Mouse (Mus musculus): ENCODE measurements around the gene Kmt2e. TPM values are rescaled to one million over a fixed set of nuclear protein-coding genes. Genes with fewer than 3 reads are reported as not detected.

Gene Kmt2e
- total and polyA plus RNA-seq, 3 experiments: 7.2 to 29.7 (median 21.3) TPM

GRCm38 (mm10) chr5:23440572-23440971, 6.3 kb downstream of the Kmt2e start:
- Histone ChIP-seq H3K27ac (ENCODE audit: insufficient read depth, low read depth) (no peak overlapping the region), H3K4me2 (ENCODE audit: insufficient read depth, low read depth, poor library complexity, severe bottlenecking) (no peak overlapping the region), H3K27me3 (replicated peaks) (no peaks in the 10 kb centered on the region), H3K9me3 (replicated peaks; ENCODE audit: low read length) (no peaks in the 10 kb centered on the region), H3K36me3 (replicated peaks in 1 of 2; ENCODE audit: control insufficient read depth in 1 of 2, insufficient read depth in 1 of 2, low read length in 1 of 2) (peaks cover 0 to 6% of the 10 kb centered on the region in 2 experiments), H3K4me1 (ENCODE audit: control insufficient read depth in 1 of 2, insufficient read depth in 2 of 2) (peaks cover 7 to 45% of the 10 kb centered on the region in 2 experiments; a peak in 3 of 4 replicates), H3K9ac (ENCODE audit: insufficient read depth, low read depth) (no peak overlapping the region), H3K4me3 (replicated peaks in 1 of 3; ENCODE audit: low read depth in 2 of 3, low read length in 2 of 3, poor library complexity in 1 of 3) (no peak overlapping the region), H3K79me2 (replicated peaks; ENCODE audit: control insufficient read depth, extremely low read depth, insufficient read depth, poor library complexity, severe bottlenecking) (peaks cover 78% of the 10 kb centered on the region)
- in situ Hi-C loops (cut with MboI; ENCODE audit: low pct_ligation_motif_present, low pct_unique_long_range_greater_than_20kb, low sequenced_read_pairs): no loop called here
- no peak for TF ChIP-seq ZNF384 (IDR thresholded peaks at IDR 0.05; ENCODE audit: low read depth, low read length)
- no peak for TF ChIP-seq MYC (IDR thresholded peaks at IDR 0.05; ENCODE audit: low read depth, low read length)
- no peak for TF ChIP-seq EP300 (IDR thresholded peaks at IDR 0.05; ENCODE audit: low read length)
- no peak for TF ChIP-seq ZC3H11A (IDR thresholded peaks at IDR 0.05; ENCODE audit: low read depth, low read length)
- no peak for TF ChIP-seq POLR2AphosphoS2 (IDR thresholded peaks at IDR 0.05; ENCODE audit: low read depth, low read length)
- dilution Hi-C loops (cut with MboI; ENCODE audit: extremely low pct_ligation_motif_present, extremely low pct_unique_long_range_greater_than_20kb, low sequenced_read_pairs): no loop called here
- DNase-seq (ENCODE audit: extremely low read depth): no peak

- H3K36me3 ChIP-seq (replicated peaks in 1 of 2; ENCODE audit: control insufficient read depth in 1 of 2, insufficient read depth in 1 of 2, low read length in 1 of 2): peaks cover 0 to 11% of the 10 kb centered on the region in 2 experiments
- dilution Hi-C loops (cut with MboI; ENCODE audit: extremely low pct_ligation_motif_present, extremely low pct_unique_long_range_greater_than_20kb, low sequenced_read_pairs): no loop called here
- H3K27ac ChIP-seq (ENCODE audit: insufficient read depth, low read depth): no peak overlapping the region
- H3K4me1 ChIP-seq (ENCODE audit: control insufficient read depth in 1 of 2, insufficient read depth in 2 of 2): peaks cover 8 to 50% of the 10 kb centered on the region in 2 experiments
- no peak for DNase-seq (ENCODE audit: extremely low read depth)
- H3K27me3 ChIP-seq (replicated peaks): no peaks in the 10 kb centered on the region
- no peak overlapping the region for H3K4me3 ChIP-seq (replicated peaks in 1 of 3; ENCODE audit: low read depth in 2 of 3, low read length in 2 of 3, poor library complexity in 1 of 3)
- no peak overlapping the region for H3K9ac ChIP-seq (ENCODE audit: insufficient read depth, low read depth)
- TF ChIP-seq MAX (IDR thresholded peaks at IDR 0.05; ENCODE audit: low read length) (no peak), TBP (conservative IDR thresholded peaks at IDR 0.05; ENCODE audit: low read depth, low read length) (no peak), USF1 (IDR thresholded peaks at IDR 0.05; ENCODE audit: low read depth, low read length) (no peak), MXI1 (IDR thresholded peaks at IDR 0.05; ENCODE audit: low read depth, low read length) (no peak), BHLHE40 (IDR thresholded peaks at IDR 0.05; ENCODE audit: low read depth, low read length) (no peak), ETS1 (conservative IDR thresholded peaks at IDR 0.05; ENCODE audit: low read depth, low read length) (no peak), JUND (conservative IDR thresholded peaks at IDR 0.05; ENCODE audit: low read depth, low read length) (no peak), UBTF (IDR thresholded peaks at IDR 0.05; ENCODE audit: low read depth, low read length) (no peak), ZNF384 (IDR thresholded peaks at IDR 0.05; ENCODE audit: low read depth, low read length) (no peak), PAX5 (IDR thresholded peaks at IDR 0.05; ENCODE audit: low read length) (no peak), KAT2A (IDR thresholded peaks at IDR 0.05; ENCODE audit: insufficient replicate concordance, low read length) (no peak), CHD1 (IDR thresholded peaks at IDR 0.05; ENCODE audit: low read depth, low read length) (no peak), RCOR1 (conservative IDR thresholded peaks at IDR 0.05; ENCODE audit: low read depth, low read length) (no peak), HCFC1 (IDR thresholded peaks at IDR 0.05; ENCODE audit: low read depth, low read length) (no peak), E2F4 (IDR thresholded peaks at IDR 0.05; ENCODE audit: insufficient replicate concordance, low read depth, low read length) (no peak), JUN (IDR thresholded peaks at IDR 0.05; ENCODE audit: insufficient read depth, low read depth, low read length) (no peak)
- H3K79me2 ChIP-seq (replicated peaks; ENCODE audit: control insufficient read depth, extremely low read depth, insufficient read depth, poor library complexity, severe bottlenecking): peaks cover 78% of the 10 kb centered on the region
- H3K9me3 ChIP-seq (replicated peaks; ENCODE audit: low read length): no peaks in the 10 kb centered on the region
- in situ Hi-C loops (cut with MboI; ENCODE audit: low pct_ligation_motif_present, low pct_unique_long_range_greater_than_20kb, low sequenced_read_pairs): no loop called here
- no peak overlapping the region for H3K4me2 ChIP-seq (ENCODE audit: insufficient read depth, low read depth, poor library complexity, severe bottlenecking)
Observed at GRCm38 (mm10) chr5:23441916-23442315, 7.7 kb downstream of the Kmt2e start.

Measured in CH12.LX (cell line).